Mouse (Mus musculus): ENCODE results near the gene C87977. TPM values are rescaled to one million over a fixed set of nuclear protein-coding genes. Genes with fewer than 3 reads are reported as not detected.

Gene C87977
- not detected in 2 replicates for polyA plus RNA-seq (2012; rRNA removed; ENCODE audit: low replicate concordance)

DNA sequence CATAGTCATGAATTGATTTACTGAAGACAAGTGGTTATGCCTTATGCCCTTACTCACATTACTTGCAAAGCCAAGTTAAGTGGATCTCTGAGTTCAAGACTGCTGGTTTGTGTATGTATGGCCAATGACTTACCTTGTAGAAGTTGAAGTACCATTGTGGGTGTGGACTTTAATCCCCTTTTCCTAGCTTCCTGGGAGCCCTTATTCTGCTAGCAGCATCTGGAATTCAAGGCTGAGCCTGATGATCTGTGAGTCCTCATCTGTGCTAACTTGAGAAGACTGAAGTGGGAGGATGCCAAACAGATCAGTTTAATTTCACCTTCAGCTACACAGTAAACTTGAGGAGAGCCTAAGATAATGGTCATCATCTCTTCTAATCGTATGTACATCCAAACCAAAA lies at the start of gene C87977:
TSS of gene C87977 (minus strand) at position 101 of the 400 bp plus-strand sequence.

DNA sequence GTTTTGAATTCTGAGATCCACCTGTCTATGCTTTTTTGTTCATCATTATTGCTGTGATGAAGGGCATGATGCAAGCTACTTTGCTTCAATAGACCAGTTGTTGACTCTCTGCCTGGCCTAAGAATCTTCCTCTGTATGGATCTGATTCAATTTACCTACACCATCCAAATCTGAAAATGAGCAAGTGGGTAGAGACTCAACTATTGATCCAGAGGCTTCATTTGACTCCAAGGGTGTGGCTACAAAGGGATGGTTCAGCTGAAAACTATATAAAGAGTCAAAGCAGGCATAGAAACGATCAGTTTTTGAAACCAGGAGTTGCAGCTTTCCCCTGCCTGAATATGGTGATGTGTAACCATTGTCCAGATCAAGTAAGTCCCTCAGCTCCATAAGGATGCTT lies 22.7 kb downstream of the C87977 start, which contains the start of gene Oog2:
TSS of gene Oog2 (plus strand) at position 301 of the 400 bp plus-strand sequence.

DNA sequence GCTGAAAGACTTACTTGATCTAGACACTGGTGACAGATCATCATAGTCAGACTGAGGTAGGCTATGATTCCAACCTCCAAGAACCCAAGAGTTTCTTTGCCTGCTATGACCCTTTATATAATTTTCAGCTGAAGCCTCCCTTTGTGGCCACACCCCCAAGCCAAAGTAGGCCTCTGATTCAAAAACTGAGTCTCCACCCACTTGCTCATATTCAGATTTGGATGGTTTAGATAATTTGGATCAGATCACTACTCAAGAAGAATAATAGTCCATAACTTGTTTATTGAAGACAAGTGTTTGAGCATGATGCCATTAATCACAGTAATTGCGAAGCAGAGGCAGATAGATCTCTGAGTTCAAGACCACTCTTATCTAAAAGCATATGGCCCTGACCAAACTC lies 50.6 kb downstream of the C87977 start, which contains the start of gene Oog3:
TSS of gene Oog3 (minus strand) at position 101 of the 400 bp plus-strand sequence.

Other genes starting within 250 kb of the C87977 start
- gene Gm13101, start 246.4 kb downstream of the C87977 start, polyA plus RNA-seq (2012; rRNA removed; ENCODE audit: low replicate concordance): not detected in 2 replicates
- gene Pramef17, start 218.9 kb downstream of the C87977 start, polyA plus RNA-seq (2012; rRNA removed; ENCODE audit: low replicate concordance): not detected in 2 replicates
- not detected in 2 replicates for gene Pramel4, start 154.2 kb downstream of the C87977 start, polyA plus RNA-seq (2012; rRNA removed; ENCODE audit: low replicate concordance)
- not detected in 2 replicates for gene Gm13102, start 106.8 kb downstream of the C87977 start, polyA plus RNA-seq (2012; rRNA removed; ENCODE audit: low replicate concordance)
- gene Oog3, start 50.7 kb downstream of the C87977 start, polyA plus RNA-seq (2012; rRNA removed; ENCODE audit: low replicate concordance): not detected in 2 replicates
- not detected in 2 replicates for gene Oog2, start 22.6 kb downstream of the C87977 start, polyA plus RNA-seq (2012; rRNA removed; ENCODE audit: low replicate concordance)
- not detected in 2 replicates for gene Pramel5, start 67.2 kb upstream of the C87977 start, polyA plus RNA-seq (2012; rRNA removed; ENCODE audit: low replicate concordance)
- not detected in 2 replicates for gene Gm13128, start 116.9 kb upstream of the C87977 start, polyA plus RNA-seq (2012; rRNA removed; ENCODE audit: low replicate concordance)
- not detected in 2 replicates for gene Gm13119, start 144.6 kb upstream of the C87977 start, polyA plus RNA-seq (2012; rRNA removed; ENCODE audit: low replicate concordance)
- not detected in 2 replicates for gene Pramef20, start 164.6 kb upstream of the C87977 start, polyA plus RNA-seq (2012; rRNA removed; ENCODE audit: low replicate concordance)
- gene Pramef12, start 195.1 kb upstream of the C87977 start, polyA plus RNA-seq (2012; rRNA removed; ENCODE audit: low replicate concordance): 0.09 and 0.23 TPM in 2 replicates
- gene 1700012P22Rik, start 225.5 kb upstream of the C87977 start, polyA plus RNA-seq (2012; rRNA removed; ENCODE audit: low replicate concordance): not detected in 2 replicates
- not detected in 2 replicates for gene Gm9944, start 240.0 kb upstream of the C87977 start, polyA plus RNA-seq (2012; rRNA removed; ENCODE audit: low replicate concordance)

Measured in subcutaneous adipose tissue, adult 2 months (tissue).